Mouse (Mus musculus) right cerebral cortex, postnatal 36 days (tissue): Measurements from ENCODE around the gene Mapk1ip1l.

Source experiments
- DNase-seq, 2 experiments: peaks; one replicate each; pipeline ENCODE4 v3.0.0; 2022; ENCODE audit warnings: low spot score in 2 of 2, mixed read lengths in 1 of 2

Mapk1ip1l gene

DNA sequence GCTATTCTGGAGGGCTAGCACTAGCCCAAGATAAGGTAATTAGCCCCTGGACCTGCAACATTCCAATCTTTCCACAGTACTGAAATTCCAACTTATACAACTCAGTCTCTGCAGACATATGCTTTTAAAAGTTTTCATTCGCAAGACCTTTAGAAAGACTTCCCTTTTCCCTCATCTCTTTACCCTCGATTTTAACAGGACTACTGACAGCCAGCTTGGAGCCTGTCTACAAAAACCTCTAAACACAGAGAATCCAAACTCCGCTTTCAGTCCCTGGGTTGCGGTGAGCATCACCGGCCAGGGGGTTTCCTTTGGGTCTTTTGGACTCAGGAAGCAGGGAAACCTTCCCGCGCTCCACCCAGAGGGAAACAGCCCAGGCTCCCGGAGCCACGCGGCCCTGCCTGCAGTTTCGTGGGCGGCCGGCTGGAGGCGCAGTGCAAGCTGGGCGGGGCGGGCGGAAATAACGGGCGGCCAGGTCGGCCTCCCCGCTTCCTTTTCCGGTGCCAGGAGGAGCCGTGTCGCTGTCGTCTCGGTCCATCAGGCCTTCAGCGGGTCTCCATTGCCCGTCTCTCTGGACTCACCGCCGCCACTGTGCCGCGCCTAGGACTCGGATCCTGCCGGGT lies at the start of gene Mapk1ip1l:
Gene Mapk1ip1l (plus strand): TSS at position 482 of the 623 bp plus-strand sequence.
- peak; percentile 79 to 82 for DNase-seq

- no peak for DNase-seq
These were observed 48.2 kb upstream of the Mapk1ip1l start for GRCm38 (mm10) chr14:47249839-47250238.

DNA sequence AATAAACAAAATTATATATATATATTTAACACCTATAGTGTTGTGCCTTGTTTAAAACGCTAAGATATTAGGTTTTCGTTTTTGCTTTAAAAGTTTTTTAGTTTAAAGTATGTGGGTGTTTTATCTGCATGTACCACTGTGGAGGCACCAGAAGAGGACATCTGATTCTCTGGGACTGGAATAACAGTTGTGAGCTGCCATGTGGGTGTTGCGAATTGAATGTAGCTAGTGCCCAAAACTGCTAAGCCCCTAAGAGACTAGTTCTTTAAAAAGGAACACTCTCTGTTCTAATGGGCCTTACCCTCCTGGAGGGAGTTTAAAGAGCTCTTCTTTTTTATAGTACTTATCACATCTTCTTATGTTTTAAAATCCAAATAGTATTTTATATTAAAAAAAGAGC lies 33.2 kb upstream of the Mapk1ip1l start:
- peak in 1 of 2 experiments; percentile 26 for DNase-seq

- DNase-seq = peak in 1 of 2 experiments; percentile 27
These were observed 32.2 kb upstream of the Mapk1ip1l start for GRCm38 (mm10) chr14:47265829-47266228.

DNA sequence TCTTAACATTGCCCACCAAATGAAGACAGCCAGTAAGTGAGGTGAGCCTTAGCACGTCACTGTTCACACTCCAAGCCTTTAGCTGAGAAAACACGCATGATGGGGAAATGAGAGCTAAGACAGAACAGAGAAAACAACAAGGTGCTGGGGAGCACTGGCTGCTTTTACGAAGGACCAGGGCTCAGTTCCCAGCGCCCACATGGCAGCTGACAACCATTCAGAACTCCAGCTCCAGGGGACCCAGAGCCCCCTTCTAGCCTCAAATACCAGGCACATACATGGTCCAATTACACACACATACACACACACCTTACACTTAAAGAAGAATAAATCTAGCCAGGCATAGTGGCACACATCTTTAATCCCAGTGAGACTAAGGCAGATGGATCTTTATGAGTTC lies 29.0 kb upstream of the Mapk1ip1l start:
- DNase-seq = no peak

DNA sequence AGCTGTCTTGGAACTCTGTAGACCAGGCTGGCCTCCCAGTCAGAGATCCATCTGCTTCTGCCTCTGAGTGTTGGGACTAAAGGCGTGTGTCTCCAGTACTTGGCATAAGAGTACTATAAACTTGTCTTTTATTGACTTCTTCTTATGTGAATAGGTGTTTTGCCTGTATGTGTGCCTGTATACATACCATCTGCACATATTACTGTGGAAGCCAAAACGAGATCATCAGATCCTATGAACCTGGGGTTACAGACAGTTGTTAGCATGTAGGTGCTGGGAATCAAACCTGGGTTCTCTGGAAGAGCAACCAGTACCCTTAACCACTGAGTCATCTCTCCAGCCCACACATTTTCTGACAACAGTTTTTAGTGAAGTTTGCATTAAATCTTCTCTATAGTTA lies 28.4 kb upstream of the Mapk1ip1l start:
- no peak for DNase-seq

- DNase-seq = no peak
These were observed 24.3 kb upstream of the Mapk1ip1l start for GRCm38 (mm10) chr14:47273751-47274150.

DNA sequence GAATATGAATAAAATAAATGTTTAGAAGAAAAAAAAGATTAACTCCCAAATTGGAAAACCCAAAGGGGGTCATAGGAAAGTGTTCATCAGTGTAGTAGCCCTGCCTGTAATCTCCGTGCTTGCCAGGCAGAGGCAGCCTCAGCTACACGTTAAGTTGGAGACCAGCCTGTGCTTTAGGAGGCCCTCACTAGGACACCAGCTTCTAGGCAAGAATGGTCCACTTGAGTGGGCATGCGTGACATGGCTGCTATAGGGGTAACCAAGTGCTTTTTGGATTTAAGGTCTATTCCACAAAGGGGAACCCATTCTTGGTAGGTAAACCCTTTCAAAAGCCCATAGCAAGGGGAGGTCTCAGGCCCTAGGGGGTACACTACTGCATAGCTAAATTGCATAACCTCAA lies 22.6 kb upstream of the Mapk1ip1l start:
- no peak for DNase-seq

GRCm38 (mm10) chr14:47276036-47276603 lies 21.9 kb upstream of the Mapk1ip1l start:
- DNase-seq = no peak

- peak; percentile 89 to 90 for DNase-seq
These were observed 21.3 kb upstream of the Mapk1ip1l start, which contains the start of the genes Wdhd1 and Socs4 for GRCm38 (mm10) chr14:47276637-47277393. Gene Wdhd1, minus strand, starts transcription at chr14:47276857. Gene Socs4, plus strand, starts transcription at chr14:47276931.

DNA sequence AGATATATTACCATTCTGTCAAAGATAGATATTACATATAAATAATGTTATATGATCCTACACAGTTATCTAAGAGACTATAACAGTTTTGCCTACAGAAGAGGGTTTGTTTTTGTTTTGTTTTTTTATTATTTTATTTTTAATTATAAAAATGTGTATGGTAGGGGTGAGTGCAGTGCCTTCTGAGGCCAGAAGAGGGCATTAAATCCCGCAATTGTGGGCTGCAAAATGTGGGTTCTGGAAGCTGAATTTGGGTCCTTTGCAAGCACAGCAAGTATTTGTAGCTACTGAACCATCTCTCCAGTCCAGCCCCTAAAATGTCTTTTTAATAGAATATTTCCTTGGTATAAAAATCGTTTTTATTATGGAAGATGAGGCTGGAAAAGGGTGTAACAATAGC lies 19.0 kb upstream of the Mapk1ip1l start:
- DNase-seq = no peak

- no peak for DNase-seq
These were observed 16.5 kb upstream of the Mapk1ip1l start for GRCm38 (mm10) chr14:47281535-47281934.

GRCm38 (mm10) chr14:47283568-47283967 lies 14.5 kb upstream of the Mapk1ip1l start:
- DNase-seq = no peak

GRCm38 (mm10) chr14:47285271-47285670 lies 12.8 kb upstream of the Mapk1ip1l start:
- DNase-seq = no peak

DNA sequence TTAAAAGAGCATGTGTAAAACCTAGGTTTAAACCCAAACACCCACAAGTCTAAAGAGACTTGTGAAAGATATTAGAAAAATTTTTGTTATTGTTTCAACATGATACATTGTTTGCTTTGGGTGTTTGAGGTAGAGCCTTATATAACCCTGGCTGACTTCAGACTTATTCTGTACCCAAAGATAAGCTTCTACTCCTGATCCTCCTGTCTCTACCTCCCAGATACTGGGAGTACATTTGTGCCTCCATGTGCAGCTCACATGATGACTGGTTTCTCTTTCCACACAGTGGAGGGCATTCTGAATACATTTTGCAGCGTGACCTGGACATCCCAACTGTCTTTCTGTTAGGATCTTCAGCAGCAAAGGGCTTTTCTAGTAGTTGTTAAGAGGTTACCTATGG lies 11.9 kb upstream of the Mapk1ip1l start:
- DNase-seq = no peak

GRCm38 (mm10) chr14:47287021-47287420 lies 11.0 kb upstream of the Mapk1ip1l start:
- no peak for DNase-seq

DNA sequence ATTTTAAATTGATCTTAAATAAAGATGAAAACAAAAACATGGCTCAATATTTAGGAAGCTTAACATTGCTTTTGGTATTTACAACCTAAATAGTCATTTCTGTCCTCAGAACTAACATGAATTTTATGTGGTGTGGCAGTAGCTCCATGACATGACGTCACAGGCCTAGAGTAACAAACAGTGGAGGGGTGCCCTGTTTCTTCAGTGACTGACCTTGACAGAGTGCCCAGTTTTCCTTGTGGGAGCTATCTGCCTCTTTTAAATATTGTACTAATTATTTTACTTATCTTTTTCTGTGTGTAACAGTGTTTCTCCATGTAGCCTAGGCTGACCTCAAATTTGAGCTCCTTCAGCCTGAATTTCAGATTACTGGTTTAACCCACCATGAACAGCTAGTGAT lies 6.3 kb upstream of the Mapk1ip1l start:
- DNase-seq = no peak

- DNase-seq = no peak
These were observed 3.9 kb upstream of the Mapk1ip1l start for GRCm38 (mm10) chr14:47294136-47294535.

- DNase-seq = no peak
These were observed 1.8 kb upstream of the Mapk1ip1l start for GRCm38 (mm10) chr14:47296232-47296631.

DNA sequence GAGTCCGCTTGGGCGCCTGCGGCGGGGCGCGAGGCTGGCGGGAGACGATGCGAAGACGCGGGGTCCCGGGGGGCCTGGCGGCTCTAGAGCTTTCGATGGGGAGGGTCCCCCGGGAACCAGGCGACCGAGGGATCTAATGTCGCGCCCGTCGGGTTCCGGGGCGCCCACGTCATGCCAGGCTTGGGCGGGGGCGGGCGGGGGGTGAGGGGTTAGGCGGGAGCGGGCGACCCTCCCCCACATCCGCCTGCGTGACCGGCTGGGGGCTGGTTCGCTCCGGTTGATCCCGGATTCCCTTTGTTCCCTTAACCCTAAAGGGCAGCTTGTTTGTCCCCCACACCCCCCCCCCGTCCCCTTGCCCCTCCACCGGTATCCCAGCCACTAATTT lies 334 bp downstream of the Mapk1ip1l start:
- DNase-seq = no peak

- no peak for DNase-seq
These were observed 774 bp downstream of the Mapk1ip1l start for GRCm38 (mm10) chr14:47298819-47299261.

- no peak for DNase-seq
These were observed 5.0 kb downstream of the Mapk1ip1l start for GRCm38 (mm10) chr14:47302885-47303680.
